Mouse (Mus musculus) myocyte (in vitro differentiated cells): ENCODE results near the gene Ift140. TPM values are rescaled to one million over a fixed set of nuclear protein-coding genes. Genes with fewer than 3 reads are reported as not detected.
A peak's percentile ranks its signal among the peaks of the same experiment; 100 is the strongest.

ENCODE experiments used
- H3K27me3 ChIP-seq: one replicate; pipeline ENCODE4 v1.6.1; 2011; ENCODE audit not compliant: control insufficient read depth, insufficient read depth, insufficient read length
- H3K36me3 ChIP-seq: one replicate; pipeline ENCODE4 v1.6.1; 2011; ENCODE audit not compliant: control insufficient read depth, insufficient read depth
- H3K4me2 ChIP-seq: one replicate; pipeline ENCODE4 v1.6.1; 2011; ENCODE audit warnings: low read depth, control low read depth
- H3K4me3 ChIP-seq: one replicate; pipeline ENCODE4 v1.5.1; 2011; ENCODE audit warnings: mild to moderate bottlenecking, control low read depth, moderate library complexity
- H3K79me2 ChIP-seq: one replicate; pipeline ENCODE4 v1.6.1; 2011; ENCODE audit not compliant: control insufficient read depth, insufficient read depth
- H3ac ChIP-seq: one replicate; pipeline ENCODE4 v1.6.1; 2011; ENCODE audit not compliant: control insufficient read depth, insufficient read length
- CEBPB ChIP-seq: IDR thresholded peaks from 2 replicates; pipeline ENCODE4 v1.6.1; 2011; ENCODE audit warnings: mild to moderate bottlenecking, moderate library complexity; ENCODE audit not compliant: poor library complexity, insufficient read depth, severe bottlenecking
- E2F4 ChIP-seq: IDR thresholded peaks from one replicate; pipeline ENCODE4 v1.6.1; 2011; ENCODE audit warnings: mild to moderate bottlenecking, control low read depth, moderate library complexity; ENCODE audit not compliant: insufficient read depth
- MAX ChIP-seq: IDR thresholded peaks from one replicate; pipeline ENCODE4 v1.6.1; 2011; ENCODE audit warnings: low read depth, mild to moderate bottlenecking, control low read depth
- MYOD1 ChIP-seq, 3 experiments: IDR thresholded peaks; one replicate each; pipeline ENCODE4 v1.6.1; 2011; ENCODE audit warnings: control low read depth in 2 of 3, low read depth in 2 of 3, mild to moderate bottlenecking in 2 of 3, moderate library complexity in 1 of 3; ENCODE audit not compliant: insufficient read length in 2 of 3, control insufficient read depth in 1 of 3
- MYOG ChIP-seq, 3 experiments: IDR thresholded peaks; one replicate each; pipeline ENCODE4 v1.6.1; 2011; ENCODE audit warnings: control low read depth in 2 of 3, low read depth in 2 of 3, mild to moderate bottlenecking in 2 of 3; ENCODE audit not compliant: insufficient read length in 2 of 3, control insufficient read depth in 1 of 3, insufficient read depth in 1 of 3
- POLR2A ChIP-seq: IDR thresholded peaks from one replicate; pipeline ENCODE4 v1.6.1; 2011; ENCODE audit warnings: low read depth, mild to moderate bottlenecking, control low read depth, moderate library complexity; ENCODE audit not compliant: insufficient read length
- POLR2AphosphoS2 ChIP-seq: IDR thresholded peaks from one replicate; pipeline ENCODE4 v1.6.1; 2011; ENCODE audit warnings: low read depth, control low read depth; ENCODE audit not compliant: insufficient read length
- REST ChIP-seq: IDR thresholded peaks from one replicate; pipeline ENCODE4 v1.6.1; 2011; ENCODE audit warnings: mild to moderate bottlenecking, control low read depth, moderate library complexity; ENCODE audit not compliant: insufficient read depth, insufficient read length
- SRF ChIP-seq: IDR thresholded peaks from one replicate; pipeline ENCODE4 v1.6.1; 2011; ENCODE audit warnings: low read depth; ENCODE audit not compliant: control insufficient read depth, insufficient read length
- TCF12 ChIP-seq: IDR thresholded peaks from one replicate; pipeline ENCODE4 v1.6.1; 2011; ENCODE audit warnings: mild to moderate bottlenecking, control low read depth; ENCODE audit not compliant: poor library complexity, insufficient read depth, severe bottlenecking
- TCF3 ChIP-seq: IDR thresholded peaks from one replicate; pipeline ENCODE4 v1.6.1; 2011; ENCODE audit warnings: low read depth, control low read depth; ENCODE audit not compliant: insufficient read length
- USF1 ChIP-seq: IDR thresholded peaks from one replicate; pipeline ENCODE4 v1.6.1; 2011; ENCODE audit warnings: low read depth, mild to moderate bottlenecking, control low read depth, moderate library complexity
- polyA plus RNA-seq: library from polyadenylated mRNA; unstranded; fragments of >200 nt; fragmentation: generic; extraction: Trizol; gene quantifications from one replicate; pipeline ENCODE4 v1.2.1, GENCODE M21; 2012; ENCODE audit warnings: missing spikeins

The Ift140 gene
- polyA plus RNA-seq, 1 experiment, result 8.9 TPM

DNA sequence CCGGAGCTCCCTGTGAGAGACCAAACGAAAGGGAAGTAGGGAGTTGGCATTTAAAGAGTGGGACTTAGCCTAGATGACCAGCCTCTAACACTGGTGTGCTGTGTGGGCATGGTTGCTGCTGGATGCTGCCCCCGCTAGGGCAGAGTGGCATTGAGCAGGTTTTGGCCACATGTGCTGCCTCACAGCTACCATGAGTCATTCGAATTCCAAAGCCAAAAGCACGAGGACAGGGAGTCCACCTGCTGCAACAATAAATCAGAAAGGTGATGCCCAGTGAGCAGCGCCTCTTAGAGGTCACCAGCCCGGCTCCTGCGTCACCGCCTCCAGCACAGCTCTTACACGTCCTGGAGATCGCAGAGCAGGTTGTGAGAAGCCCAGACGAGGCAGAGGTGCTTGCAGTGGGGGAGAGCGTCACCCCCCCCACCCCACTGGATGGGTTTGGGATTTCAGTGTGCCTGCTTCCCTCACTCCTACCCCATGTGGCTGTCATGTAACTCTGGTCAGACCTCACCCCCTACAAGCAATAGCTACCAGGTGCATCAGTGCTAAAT lies 69.0 kb downstream of the Ift140 start:
- no peak overlapping the region for H3K4me2 ChIP-seq
- TF ChIP-seq TCF3 (no peak), E2F4 (no peak), CEBPB (no peak), TCF12 (peak; percentile 50), MAX (no peak), POLR2A (no peak), USF1 (no peak), MYOG (IDR thresholded peaks at IDR 0.05; ENCODE audit: control insufficient read depth in 1 of 3, insufficient read depth in 1 of 3, insufficient read length in 2 of 3, low read depth in 2 of 3) (peak in 1 of 3 experiments; percentile 40), REST (no peak), SRF (no peak), POLR2AphosphoS2 (no peak), MYOD1 (IDR thresholded peaks at IDR 0.05; ENCODE audit: control insufficient read depth in 1 of 3, insufficient read length in 2 of 3, low read depth in 2 of 3) (peak; percentile 83 to 91 (median 88))
- no peaks in the 10 kb centered on the region for H3K36me3 ChIP-seq
- H3K27me3 ChIP-seq, result no peaks in the 10 kb centered on the region
- no peak overlapping the region for H3ac ChIP-seq
- no peak overlapping the region for H3K4me3 ChIP-seq
- H3K79me2 ChIP-seq, result no peaks in the 10 kb centered on the region

- H3K4me3 ChIP-seq, result no peak overlapping the region
- H3ac ChIP-seq, result no peak overlapping the region
- TF ChIP-seq TCF12 (no peak), MYOG (IDR thresholded peaks at IDR 0.05; ENCODE audit: control insufficient read depth in 1 of 3, insufficient read depth in 1 of 3, insufficient read length in 2 of 3, low read depth in 2 of 3) (no peak), POLR2A (no peak), E2F4 (no peak)
- H3K79me2 ChIP-seq, result no peaks in the 10 kb centered on the region
- H3K27me3 ChIP-seq, result no peaks in the 10 kb centered on the region
- no peak overlapping the region for H3K4me2 ChIP-seq
- no peaks in the 10 kb centered on the region for H3K36me3 ChIP-seq
Observed at GRCm38 (mm10) chr17:25086724-25087123, 70.8 kb downstream of the Ift140 start.

DNA sequence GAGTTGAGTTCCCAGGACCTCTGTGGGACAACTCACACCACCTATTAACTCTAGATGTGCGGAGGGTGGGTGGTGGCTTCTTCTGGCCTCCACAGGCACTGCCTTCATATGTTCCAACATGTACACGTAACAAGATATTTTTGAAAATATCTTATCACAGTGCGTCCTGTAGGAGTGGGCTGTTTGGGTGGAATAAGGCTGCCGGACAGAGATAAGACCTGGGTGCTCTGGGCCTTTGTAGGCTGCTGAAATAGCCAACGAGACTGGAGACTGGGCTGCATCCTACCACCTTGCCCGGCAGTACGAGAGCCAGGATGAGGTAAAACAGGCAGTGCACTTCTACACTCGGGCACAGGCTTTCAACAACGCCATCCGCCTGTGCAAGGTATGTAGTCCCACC lies 73.3 kb downstream of the Ift140 start:
- TF ChIP-seq POLR2AphosphoS2, result no peak
- TF ChIP-seq TCF12, result no peak
- no peak for TF ChIP-seq MYOD1 (IDR thresholded peaks at IDR 0.05; ENCODE audit: control insufficient read depth in 1 of 3, insufficient read length in 2 of 3, low read depth in 2 of 3)
- no peak for TF ChIP-seq TCF3
- TF ChIP-seq SRF, result no peak
- TF ChIP-seq POLR2A, result no peak
- TF ChIP-seq CEBPB, result no peak
- no peak for TF ChIP-seq E2F4
- TF ChIP-seq MAX, result no peak
- no peak for TF ChIP-seq MYOG (IDR thresholded peaks at IDR 0.05; ENCODE audit: control insufficient read depth in 1 of 3, insufficient read depth in 1 of 3, insufficient read length in 2 of 3, low read depth in 2 of 3)
- no peak for TF ChIP-seq USF1
- TF ChIP-seq REST, result no peak
- Histone ChIP-seq H3ac (no peak overlapping the region), H3K79me2 (no peaks in the 10 kb centered on the region), H3K27me3 (no peaks in the 10 kb centered on the region), H3K4me2 (no peak overlapping the region), H3K4me3 (no peak overlapping the region), H3K36me3 (no peaks in the 10 kb centered on the region)

DNA sequence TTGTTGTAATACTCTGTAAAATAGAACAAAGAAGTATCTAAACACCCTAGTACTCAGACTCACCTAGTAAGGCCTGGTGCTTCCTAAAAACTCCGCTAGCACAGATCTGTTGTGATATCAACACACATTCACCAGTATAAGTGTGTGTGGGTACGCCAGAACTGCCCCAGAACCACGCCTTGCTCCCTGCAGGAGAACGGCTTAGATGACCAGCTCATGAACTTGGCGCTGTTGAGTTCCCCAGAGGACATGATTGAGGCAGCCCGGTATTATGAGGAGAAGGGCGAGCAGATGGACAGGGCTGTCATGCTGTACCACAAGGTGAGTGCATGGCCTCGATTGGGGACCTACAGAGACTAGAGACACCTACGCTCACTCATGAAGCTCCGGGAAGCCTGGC lies 74.6 kb downstream of the Ift140 start:
- Histone ChIP-seq H3K79me2 (no peaks in the 10 kb centered on the region), H3K27me3 (no peaks in the 10 kb centered on the region), H3K4me3 (no peak overlapping the region), H3K36me3 (no peaks in the 10 kb centered on the region), H3ac (no peak overlapping the region), H3K4me2 (no peak overlapping the region)
- TF ChIP-seq POLR2AphosphoS2 (no peak), MAX (no peak)

DNA sequence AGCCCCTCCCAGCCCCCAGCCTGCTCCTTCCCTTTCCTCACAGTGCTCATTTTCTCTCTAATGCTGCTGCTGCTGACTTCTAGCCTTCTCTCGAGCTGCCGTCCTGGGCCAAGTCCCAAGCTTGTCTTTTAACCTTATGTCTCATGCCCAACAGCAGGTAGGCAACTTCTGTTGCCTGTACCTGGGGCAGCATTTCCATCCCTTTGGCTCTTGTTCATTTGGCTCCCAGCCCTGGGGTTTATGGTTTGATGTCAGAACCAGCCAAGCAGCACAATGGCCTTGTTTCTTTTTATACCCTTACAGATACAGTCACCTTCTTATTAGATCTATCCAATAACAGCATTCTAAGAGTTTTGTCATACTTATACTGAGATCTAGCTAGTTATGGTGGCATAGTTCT lies 80.3 kb downstream of the Ift140 start:
- H3K79me2 ChIP-seq, result no peaks in the 10 kb centered on the region
- no peaks in the 10 kb centered on the region for H3K36me3 ChIP-seq
- no peak overlapping the region for H3K4me3 ChIP-seq
- no peaks in the 10 kb centered on the region for H3K27me3 ChIP-seq
- no peak overlapping the region for H3ac ChIP-seq
- TF ChIP-seq E2F4 (no peak), REST (no peak), CEBPB (no peak), MYOG (IDR thresholded peaks at IDR 0.05; ENCODE audit: control insufficient read depth in 1 of 3, insufficient read depth in 1 of 3, insufficient read length in 2 of 3, low read depth in 2 of 3) (no peak), POLR2A (no peak), SRF (no peak), USF1 (no peak), MYOD1 (IDR thresholded peaks at IDR 0.05; ENCODE audit: control insufficient read depth in 1 of 3, insufficient read length in 2 of 3, low read depth in 2 of 3) (no peak), POLR2AphosphoS2 (no peak), MAX (no peak), TCF12 (no peak), TCF3 (no peak)
- no peak overlapping the region for H3K4me2 ChIP-seq
